Mouse (Mus musculus): Measurements from ENCODE around the gene Yif1b. TPM values are rescaled to one million over a fixed set of nuclear protein-coding genes. Genes with fewer than 3 reads are reported as not detected.

The Yif1b gene
- total RNA-seq, 2 experiments from 2014 or later: 36.0 to 41.1 TPM

DNA sequence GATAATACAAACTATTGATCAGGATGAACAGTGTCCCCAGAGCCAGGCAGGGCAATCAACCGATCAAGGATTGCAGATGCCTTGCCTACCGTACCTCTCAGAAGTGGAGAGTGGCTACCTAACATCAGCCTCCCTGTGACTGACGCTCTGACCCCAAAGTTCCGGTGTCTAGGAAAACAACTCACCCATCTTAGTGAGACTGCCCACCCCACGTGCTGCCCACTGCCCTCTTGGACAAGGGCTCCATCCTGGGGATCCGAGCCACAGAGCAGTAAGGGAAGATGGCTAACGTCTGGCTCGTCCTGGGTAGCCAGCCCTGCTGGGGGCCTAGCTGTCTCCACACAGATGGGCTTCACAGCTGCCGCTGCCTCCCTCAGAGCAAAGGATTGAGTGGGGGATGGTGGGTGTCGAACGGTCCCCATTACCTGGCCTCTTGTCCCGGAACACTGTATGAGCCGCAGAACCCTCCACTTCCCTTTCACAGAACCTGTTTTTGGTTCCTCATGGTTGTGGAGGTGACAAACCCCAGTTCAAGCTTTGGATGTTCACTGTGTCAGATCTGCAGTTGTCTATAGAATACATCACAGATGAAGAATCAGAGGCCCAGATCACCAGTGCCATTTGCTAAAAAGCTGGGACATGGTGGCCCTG is 56.1 kb downstream of the Yif1b start:
- no peak for DNase-seq
- intact Hi-C loops (cut with DNase I): loop anchor here (10.0 kb wide), 1 partner anchor 309 kb away; the partner anchor contains the start of genes Eif3k and Map4k1

DNA sequence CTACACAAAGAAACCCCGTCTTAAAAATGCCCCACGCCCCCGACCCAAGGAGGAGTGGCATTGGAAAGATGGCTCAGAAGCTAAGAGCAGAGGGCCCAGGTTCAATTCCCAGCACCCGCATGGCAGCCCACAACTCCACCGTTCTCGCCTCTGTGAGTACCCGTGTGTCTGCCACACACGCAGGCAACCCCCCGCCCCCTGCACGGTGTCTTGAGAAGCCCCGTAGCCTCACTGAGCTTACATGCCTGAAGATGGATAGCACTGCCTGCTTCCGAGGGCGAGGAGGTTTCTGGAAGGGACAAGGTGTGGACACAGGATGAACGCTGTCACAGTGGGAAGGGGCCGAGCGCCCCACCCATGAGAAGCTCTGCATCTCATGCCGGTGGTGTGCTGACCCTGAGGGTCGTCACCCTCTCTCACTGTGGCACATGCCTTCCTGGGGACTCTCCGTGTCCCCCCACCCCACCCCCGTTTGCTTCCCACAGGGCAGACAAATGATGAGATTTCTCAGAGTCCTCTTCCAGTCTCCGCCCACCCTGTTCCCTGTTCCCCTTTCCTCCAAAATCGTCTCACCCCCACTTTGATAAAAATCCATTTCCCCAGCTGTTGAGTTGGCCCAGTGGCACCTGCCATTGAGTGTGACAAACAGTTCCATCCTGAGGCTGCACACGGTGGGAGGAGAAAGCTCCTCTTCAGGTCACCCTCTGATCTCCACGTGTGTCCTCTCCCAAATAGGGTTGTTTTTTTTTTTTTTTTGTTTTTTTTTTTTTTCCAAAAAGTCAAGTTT is 57.9 kb downstream of the Yif1b start:
- intact Hi-C loops (cut with DNase I): loop anchor here (10.0 kb wide), 1 partner anchor 311 kb away; the partner anchor contains the start of genes Eif3k and Map4k1
- no peak for DNase-seq

DNA sequence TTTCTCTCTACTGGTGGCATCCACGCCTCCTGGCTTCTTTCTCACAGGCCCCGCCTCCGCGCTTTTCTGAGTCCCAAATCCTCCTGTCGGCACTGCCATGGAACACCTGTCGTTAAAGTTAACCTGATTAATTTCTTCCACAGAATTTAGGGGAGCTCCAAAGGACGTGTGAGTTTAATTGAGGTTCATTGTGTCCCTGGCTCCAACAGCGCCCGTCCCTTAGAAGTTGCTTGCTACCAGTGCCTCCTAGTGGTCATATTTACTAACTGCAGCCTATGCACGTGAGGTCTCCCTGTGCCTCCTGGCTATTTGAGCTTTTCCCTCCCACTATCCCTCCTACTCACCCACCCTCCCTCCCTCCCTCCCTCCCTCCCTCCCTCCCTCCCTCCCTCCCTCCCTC is 58.9 kb downstream of the Yif1b start:
- intact Hi-C loops (cut with DNase I): loop anchor here (10.0 kb wide), 1 partner anchor 312 kb away; the partner anchor contains the start of genes Eif3k and Map4k1
- peak; percentile 23 to 51 for DNase-seq

Other genes with a start within 250 kb of the Yif1b start
- 1,000 to 10,000 TPM; 1,495 to 1,823 TPM for gene Ryr1, start 113.2 kb upstream of the Yif1b start, total RNA-seq (2021)
- gene Rasgrp4, start 103.5 kb upstream of the Yif1b start, total RNA-seq (2021): under 1 TPM; 0.54 to 0.77 TPM
- gene Fam98c, start 82.1 kb upstream of the Yif1b start, total RNA-seq (2021): 10 to 100 TPM; 10.7 to 11.7 TPM
- gene Ggn, start 68.1 kb upstream of the Yif1b start, total RNA-seq (2021): under 1 TPM; 0.25 to 0.26 TPM
- 1 to 10 TPM in 1 of 2 experiments, under 1 TPM in 1; 0.59 to 1.2 TPM for gene Spred3, start 67.9 kb upstream of the Yif1b start, total RNA-seq (2021)
- 100 to 1,000 TPM; 155 to 172 TPM for gene Psmd8, start 57.6 kb upstream of the Yif1b start, total RNA-seq (2021)
- gene Catsperg1, start 24.3 kb upstream of the Yif1b start, total RNA-seq (2021): under 1 TPM in 1 of 2 experiments, not detected in 1; 0.22 TPM
- under 1 TPM; 0.91 to 0.97 TPM for gene Kcnk6, start 5.8 kb upstream of the Yif1b start, total RNA-seq (2021)
- under 1 TPM; 0.28 to 0.86 TPM for gene 2200002D01Rik, start 10.1 kb downstream of the Yif1b start, total RNA-seq (2021)
- 1 to 10 TPM; 4.1 to 4.5 TPM for gene Spint2, start 43.6 kb downstream of the Yif1b start, total RNA-seq (2021)
- 1 to 10 TPM; 3.3 to 3.5 TPM for gene Ppp1r14a, start 51.0 kb downstream of the Yif1b start, total RNA-seq (2021)
- gene Dpf1, start 65.6 kb downstream of the Yif1b start, total RNA-seq (2021): 1 to 10 TPM; 1.9 to 2.3 TPM